Mouse (Mus musculus): ENCODE measurements around the gene Nagk. TPM values are rescaled to one million over a fixed set of nuclear protein-coding genes. Genes with fewer than 3 reads are reported as not detected.
"Not testable (repeated sequence)": the region's sequence is repeated elsewhere in the genome, so short reads cannot be mapped to it uniquely, and the experiment has no call there.

Gene Nagk
- total RNA-seq, 2 experiments from 2014 or later = 63.0 to 66.3 TPM

DNA sequence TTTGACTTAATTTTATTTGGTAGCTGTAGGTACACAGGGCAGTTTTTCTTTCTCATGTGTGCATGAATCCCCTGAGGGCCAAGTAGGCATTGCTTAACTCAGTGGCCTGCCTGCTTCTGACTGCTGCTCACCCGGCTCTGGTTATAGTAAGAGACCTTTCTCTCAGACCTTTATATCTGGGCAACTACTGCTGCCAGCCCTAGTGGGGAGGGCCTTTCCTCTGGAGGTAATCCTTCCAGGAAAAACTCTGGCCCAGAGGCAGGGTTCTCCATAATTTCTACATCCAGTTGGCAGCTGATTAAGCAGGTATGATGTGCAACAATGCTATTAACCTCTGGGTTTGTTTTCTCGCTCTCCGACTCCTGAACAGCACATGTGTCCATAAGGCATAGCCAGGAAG, 8.1 kb downstream of the Nagk start:
- no peak for DNase-seq (ENCODE audit: low spot score in 2 of 2)

DNA sequence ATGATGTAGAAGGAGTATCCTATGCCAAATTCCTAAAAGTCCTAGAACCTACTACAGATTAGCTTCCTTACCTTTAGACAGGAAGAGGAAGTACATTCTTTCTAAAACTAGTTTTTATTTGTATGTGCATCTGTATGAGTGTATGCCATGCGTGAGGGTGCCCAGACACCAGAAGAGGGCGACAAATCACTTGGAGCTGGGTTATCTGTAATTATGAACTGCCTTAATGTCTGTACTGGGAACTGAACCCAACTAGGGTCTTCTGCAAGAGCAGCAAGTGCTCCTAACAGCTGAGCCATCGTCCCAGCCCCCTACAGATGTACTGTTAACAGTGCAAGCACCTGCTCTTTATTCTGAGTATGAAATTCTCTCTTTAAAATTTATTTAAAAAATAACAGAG, 21.0 kb downstream of the Nagk start:
- DNase-seq (ENCODE audit: low spot score in 2 of 2) = no peak

DNA sequence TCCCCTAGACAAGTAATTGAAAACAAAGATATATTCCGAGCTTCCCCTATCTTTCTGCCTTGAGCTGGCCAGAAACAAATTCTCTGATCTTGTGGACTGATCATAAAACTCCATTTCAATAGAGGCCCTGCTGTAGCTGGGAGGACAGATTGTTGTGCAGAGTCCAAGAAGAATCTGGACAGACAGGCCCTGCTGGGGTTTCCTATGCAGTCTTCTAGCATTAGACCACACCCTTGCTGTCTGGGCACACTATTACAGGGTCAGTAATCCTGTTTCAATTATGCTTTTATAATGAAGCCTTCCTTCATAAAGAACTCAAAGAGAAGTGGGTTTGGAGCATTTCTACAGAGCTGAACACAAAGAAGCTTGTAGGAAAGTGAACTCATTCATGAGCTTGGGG, 24.2 kb downstream of the Nagk start:
- no peak for DNase-seq (ENCODE audit: low spot score in 2 of 2)

DNA sequence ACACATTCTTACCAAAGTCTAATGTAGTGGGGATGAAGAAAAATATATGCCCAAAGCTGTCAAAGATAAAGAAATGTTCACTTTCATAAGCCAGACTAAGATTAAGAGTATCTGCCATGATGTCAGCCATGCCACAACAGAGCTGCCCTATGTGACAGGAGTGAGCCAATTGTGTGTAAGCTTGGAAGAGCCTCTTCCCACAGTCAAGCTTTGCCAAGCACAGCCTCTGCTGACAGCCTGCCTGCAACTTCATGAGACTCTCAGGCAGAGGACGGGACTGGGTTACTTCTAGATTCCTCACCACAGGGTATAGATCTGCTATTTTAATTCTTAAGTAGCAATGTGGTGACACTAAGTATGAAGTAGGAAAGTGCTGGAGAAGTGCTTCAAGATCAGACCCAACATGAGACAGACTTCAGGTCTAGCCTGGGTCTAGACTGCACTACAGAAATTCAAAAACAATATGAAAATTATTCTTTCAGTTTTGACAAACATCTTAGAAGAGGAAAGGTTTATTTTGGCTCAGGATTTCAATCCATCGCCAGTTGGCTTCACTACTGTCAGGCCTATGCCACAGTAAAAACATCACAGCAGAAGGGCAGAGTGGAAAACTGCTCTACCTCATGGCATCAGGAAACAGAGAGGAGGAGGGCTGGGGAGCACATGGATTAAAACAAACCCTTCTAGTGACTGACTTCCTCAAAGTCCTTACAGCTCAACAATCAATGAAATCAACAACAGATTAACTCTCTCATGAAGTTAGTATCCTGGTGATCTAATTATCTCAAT, 26.1 kb downstream of the Nagk start:
- no peak for DNase-seq (ENCODE audit: low spot score in 2 of 2)

DNA sequence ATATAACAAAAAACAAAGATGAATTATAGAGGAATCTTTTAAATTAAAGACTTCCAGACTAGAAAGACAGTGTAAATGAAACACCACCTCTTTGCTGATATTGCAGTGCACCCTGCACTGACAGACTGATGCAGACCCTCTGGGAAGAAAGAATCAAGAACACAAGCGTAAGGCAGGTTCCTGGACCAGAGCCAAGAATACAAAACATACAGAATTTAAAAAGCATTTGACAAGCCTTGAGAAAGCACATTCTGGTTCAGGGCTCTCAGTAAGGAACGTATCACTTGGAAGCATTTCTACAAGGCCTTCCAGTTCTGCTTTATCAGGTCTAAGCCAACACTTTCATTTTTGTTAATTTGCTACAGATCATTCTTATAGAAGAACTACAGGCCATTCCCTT, 27.1 kb downstream of the Nagk start:
- DNase-seq (ENCODE audit: low spot score in 2 of 2) = no peak

DNA sequence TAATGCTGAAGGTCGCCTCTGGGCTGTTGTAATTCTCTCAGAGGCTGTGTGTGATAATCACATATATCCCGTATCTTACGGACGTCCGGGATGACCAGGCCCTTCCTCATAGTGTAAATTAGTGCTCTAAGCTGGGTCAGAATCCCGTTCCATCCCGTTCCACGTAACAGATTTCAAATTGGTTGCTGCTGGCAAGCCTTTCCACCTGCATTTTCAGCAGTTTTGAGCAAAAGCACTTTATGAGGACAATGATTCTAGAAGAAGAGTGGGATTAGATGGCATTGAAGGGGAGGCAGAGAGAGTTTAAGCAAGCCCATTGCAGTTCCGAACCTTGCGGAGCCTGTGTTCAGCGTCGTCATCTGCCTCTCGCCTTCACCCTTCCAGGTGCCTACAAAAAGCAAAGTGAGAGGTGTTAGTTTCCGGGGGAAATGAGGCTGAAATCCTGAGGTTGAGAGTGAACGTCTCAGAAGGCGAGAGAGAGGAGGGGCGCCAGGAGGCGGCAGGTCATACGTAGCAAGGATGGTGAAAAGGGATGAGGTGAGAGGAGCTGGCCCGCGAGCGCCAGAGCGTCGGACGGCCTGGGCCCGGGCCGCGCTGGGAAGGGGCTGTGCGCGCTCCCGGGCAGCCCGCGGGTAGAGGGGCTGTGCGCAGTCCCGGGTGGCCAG, 36.3 kb downstream of the Nagk start:
- no peak for DNase-seq (ENCODE audit: low spot score in 2 of 2)

DNA sequence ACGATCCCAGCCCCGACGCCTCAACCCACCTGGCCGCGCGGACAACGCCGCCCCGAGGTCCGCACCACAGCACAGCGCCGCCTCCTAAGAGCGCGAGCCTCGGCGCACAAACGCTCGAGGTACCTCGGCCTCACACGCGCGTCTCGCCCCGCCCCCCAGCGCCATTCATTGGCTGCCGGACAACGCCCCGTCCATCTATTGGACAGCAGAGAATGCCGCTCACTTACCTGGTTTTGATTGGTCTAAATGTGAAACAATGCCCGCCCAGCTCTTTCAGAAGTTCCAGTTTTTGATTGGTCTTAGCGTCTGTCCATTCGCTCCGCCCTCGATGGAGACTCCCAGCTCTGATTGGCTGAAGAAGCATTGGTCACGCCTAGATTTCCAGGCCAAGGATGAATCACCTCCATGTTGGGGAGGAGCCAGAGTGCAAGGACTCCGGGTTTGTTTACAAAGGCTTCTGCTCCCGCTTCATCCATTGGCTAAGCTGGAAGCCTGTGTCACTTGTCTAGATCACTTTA, 36.9 kb downstream of the Nagk start, which contains the start of gene Paip2b:
Paip2b (minus strand) TSS at position 136 of the 518 bp plus-strand sequence.
- DNase-seq (ENCODE audit: low spot score in 2 of 2) = peak; percentile 99

DNA sequence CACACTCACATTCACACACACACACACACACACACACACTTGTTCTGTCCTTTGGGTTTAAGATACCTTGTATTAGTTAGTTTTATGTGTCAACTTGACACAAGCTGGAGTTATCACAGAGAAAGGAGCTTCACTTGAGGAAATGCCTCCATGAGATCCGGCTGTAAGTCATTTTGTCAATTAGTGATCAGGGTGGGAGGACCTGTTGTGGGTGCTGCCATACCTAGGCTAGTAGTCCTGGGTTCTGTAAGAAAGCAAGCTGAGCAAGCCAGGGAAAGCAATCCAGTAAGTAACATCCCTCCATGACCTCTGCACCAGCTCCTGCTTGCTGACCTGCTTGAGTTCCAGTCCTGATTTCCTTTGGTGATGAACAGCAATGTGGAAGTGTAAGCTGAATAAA, 37.6 kb downstream of the Nagk start:
- DNase-seq (ENCODE audit: low spot score in 2 of 2) = not testable (repeated sequence)

DNA sequence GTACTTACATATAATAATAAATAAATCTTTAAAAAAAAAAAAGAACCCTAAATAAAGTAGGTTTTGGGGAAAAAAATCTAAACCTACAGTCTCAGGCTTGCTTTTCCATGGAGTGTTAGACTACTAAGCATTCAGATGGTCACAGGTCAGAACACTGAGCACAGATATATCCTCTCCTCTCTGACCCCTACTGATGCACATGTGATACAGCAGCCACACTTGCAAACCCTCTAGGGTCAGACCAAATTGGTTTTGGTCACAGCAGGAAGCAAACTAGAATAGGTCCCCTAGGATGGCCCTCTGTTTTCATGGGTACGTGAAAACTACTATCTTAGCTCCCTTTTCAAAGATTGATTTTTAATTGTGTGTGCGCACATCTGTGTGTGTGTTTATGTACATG, 42.0 kb downstream of the Nagk start:
- DNase-seq (ENCODE audit: low spot score in 2 of 2) = no peak

DNA sequence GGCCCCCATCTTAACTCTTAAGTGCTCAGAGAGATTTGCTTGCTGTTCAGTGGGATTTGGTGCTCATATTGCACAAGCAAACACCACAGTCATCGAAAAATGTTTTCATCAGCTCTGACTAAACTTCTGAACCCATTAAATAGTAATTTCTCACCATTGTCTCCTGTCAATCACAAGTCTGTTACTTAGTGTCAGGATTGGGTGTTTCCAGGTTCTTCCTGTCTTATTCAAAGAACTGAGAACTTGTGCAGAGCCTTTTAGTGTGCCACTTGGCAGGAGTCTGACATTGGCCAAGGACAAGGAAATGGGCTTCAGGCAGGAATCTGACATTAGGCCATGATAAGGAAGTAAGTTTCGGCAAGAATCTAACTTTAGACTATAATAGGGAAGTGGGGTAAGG, 43.3 kb downstream of the Nagk start:
- no peak for DNase-seq (ENCODE audit: low spot score in 2 of 2)

DNA sequence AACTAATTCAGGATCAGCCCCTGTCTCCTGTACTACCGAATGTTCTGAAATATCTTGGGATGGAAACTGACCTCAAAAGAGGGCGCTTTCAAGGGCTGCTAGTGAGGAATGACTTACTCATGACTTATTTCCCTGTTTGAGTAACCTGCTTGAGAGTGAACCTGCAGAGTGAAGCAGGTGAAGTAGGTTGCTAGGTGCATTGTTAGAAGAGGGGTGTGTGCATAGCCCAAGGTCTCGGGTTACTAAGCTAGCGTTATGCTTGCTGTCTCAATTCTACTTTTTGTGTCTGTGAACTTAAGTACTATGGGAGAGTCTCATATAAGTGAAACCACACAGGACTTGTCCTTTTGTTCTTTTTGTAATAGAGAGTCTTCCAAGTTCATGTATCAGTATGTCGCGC, 45.3 kb downstream of the Nagk start:
- no peak for DNase-seq (ENCODE audit: low spot score in 2 of 2)

DNA sequence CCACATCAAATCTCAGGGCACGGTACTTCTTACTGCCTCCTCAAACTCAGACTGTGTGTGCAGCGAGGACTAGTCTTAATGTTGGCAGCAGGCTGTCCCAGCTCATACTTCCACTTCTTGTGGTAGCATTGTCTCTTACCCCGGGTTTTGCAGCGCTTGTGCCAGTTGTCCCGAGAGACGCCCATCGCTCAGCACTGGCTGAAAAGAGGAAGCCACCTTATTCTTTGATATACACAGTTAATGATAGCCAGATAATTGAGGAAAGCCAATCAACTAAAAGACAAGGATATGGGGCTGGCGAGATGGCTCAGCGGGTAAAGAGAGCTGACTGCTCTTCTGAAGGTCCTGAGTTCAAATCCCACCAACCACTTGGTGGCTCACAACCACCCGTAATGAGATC, 50.1 kb downstream of the Nagk start:
- no peak for DNase-seq (ENCODE audit: low spot score in 2 of 2)

DNA sequence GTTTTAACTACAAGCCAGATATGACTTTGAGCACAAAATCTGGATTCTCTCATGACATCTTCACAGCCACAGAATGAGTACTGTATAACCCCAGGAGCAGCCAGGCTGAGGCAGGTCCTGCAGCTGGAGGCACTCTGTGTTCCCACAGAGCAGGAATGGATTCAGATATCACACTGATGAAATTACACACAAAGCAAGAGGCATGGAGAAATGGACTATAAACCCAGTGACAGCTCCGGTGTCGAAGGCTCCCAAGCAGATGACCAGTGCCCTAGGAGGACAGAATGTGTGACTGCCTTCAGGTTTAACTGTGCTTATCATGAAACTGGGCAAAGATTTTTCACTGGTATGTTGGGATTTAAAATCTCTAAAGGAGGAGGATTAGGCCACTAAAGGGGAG, 51.4 kb downstream of the Nagk start:
- DNase-seq (ENCODE audit: low spot score in 2 of 2) = no peak

DNA sequence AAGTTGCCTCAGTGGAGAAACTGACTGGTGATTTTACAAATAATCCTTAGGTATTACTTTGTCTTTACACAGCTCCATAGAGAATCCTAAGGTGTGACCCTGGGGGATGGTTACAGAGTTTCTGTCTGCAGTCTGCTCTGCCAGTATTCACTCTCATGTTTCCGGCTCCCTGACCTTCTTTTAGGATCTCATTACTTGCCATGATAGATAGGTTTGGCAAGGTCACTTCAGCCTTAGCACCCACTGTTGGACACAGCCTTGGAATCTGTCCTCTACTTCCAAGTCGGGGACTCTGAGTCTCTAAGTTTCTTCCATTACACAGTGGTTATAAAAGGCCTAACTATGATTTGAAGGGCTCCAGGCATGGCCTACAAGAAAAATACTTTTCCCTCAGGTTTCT, 54.7 kb downstream of the Nagk start:
- no peak for DNase-seq (ENCODE audit: low spot score in 2 of 2)

Other genes starting within 250 kb of the Nagk start
- gene Stambp, start 222.3 kb upstream of the Nagk start, total RNA-seq (2021) = 10 to 100 TPM; 38.7 to 39.0 TPM
- gene Clec4f, start 138.8 kb upstream of the Nagk start, total RNA-seq (2021) = not detected
- gene Cd207, start 117.1 kb upstream of the Nagk start, total RNA-seq (2021) = not detected
- gene Vax2, start 83.7 kb upstream of the Nagk start, total RNA-seq (2021) = not detected
- gene Atp6v1b1, start 52.0 kb upstream of the Nagk start, total RNA-seq (2021) = under 1 TPM; 0.21 to 0.56 TPM
- gene Ankrd53, start 32.3 kb upstream of the Nagk start, total RNA-seq (2021) = not detected
- gene Tex261, start 19.2 kb upstream of the Nagk start, total RNA-seq (2021) = 10 to 100 TPM; 47.3 to 55.4 TPM
- gene Paip2b, start 36.8 kb downstream of the Nagk start, total RNA-seq (2021) = 10 to 100 TPM; 42.4 to 43.3 TPM
- 100 to 1,000 TPM; 109 to 119 TPM for gene Zfp638, start 72.1 kb downstream of the Nagk start, total RNA-seq (2021)
- gene Dysf, start 213.6 kb downstream of the Nagk start, total RNA-seq (2021) = 1 to 10 TPM; 3.5 to 4.0 TPM